Mouse (Mus musculus): ENCODE data around the gene Aig1.

- TF ChIP-seq CEBPB (IDR thresholded peaks at IDR 0.05; ENCODE audit: low read depth) (no peak), CTCF (IDR thresholded peaks at IDR 0.05; ENCODE audit: control insufficient read depth, insufficient read depth, insufficient read length) (no peak), MAX (IDR thresholded peaks at IDR 0.05) (no peak)
Observed at GRCm38 (mm10) chr10:13801296-13801695, 67.5 kb downstream of the Aig1 start.
